Mouse (Mus musculus): ENCODE results near the gene Eif4g3. TPM values are rescaled to one million over a fixed set of nuclear protein-coding genes. Genes with fewer than 3 reads are reported as not detected.

Eif4g3 gene
- total and polyA plus RNA-seq, 3 experiments = 22.8 to 63.7 TPM; not detected in 1

- peak; percentile 88 for DNase-seq (ENCODE audit: low read depth, low spot score)
- Histone ChIP-seq H3K4me1 (ENCODE audit: control insufficient read depth in 1 of 2, insufficient read depth in 2 of 2, low read length in 2 of 2) (peaks cover 2 to 11% of the 10 kb centered on the region in 2 experiments; a peak in 2 of 4 replicates), H3K79me2 (ENCODE audit: control insufficient read depth, insufficient read depth, low read length, poor library complexity) (no peaks in the 10 kb centered on the region), H3K36me3 (ENCODE audit: control insufficient read depth in 1 of 2, insufficient read depth in 2 of 2, low read length in 2 of 2) (peaks cover 0 to 1% of the 10 kb centered on the region in 2 experiments; a peak in 2 of 4 replicates), H3K27ac (ENCODE audit: control insufficient read depth, low read depth, low read length) (peak overlapping the region; percentile 80), H3K9me3 (replicated peaks; ENCODE audit: insufficient read depth, low read length) (no peaks in the 10 kb centered on the region), H3K4me3 (ENCODE audit: control insufficient read depth in 1 of 2, insufficient read depth in 1 of 2, low read depth in 2 of 2, low read length in 2 of 2) (peak overlapping the region; percentile 34 to 48), H3K9ac (ENCODE audit: control insufficient read depth, low read depth, low read length, poor library complexity, severe bottlenecking) (peak overlapping the region; percentile 48), H3K27me3 (ENCODE audit: control insufficient read depth in 1 of 2, insufficient read depth in 2 of 2, low read length in 2 of 2) (no peaks in the 10 kb centered on the region)
- TF ChIP-seq MYB (IDR thresholded peaks at IDR 0.05; ENCODE audit: low read depth, low read length) (no peak), TCF12 (IDR thresholded peaks at IDR 0.05; ENCODE audit: low read depth, low read length) (0 out of 2 replicates have a peak, but pooled peaks have one; percentile 4), TAL1 (IDR thresholded peaks at IDR 0.05; ENCODE audit: low read length) (peak; percentile 41)
Measured at GRCm38 (mm10) chr4:137960757-137961156, 32.1 kb upstream of the Eif4g3 start.

GRCm38 (mm10) chr4:137962643-137963350, 30.0 kb upstream of the Eif4g3 start:
- H3K27ac ChIP-seq (ENCODE audit: control insufficient read depth, low read depth, low read length) = no peak overlapping the region
- no peak overlapping the region for H3K4me3 ChIP-seq (ENCODE audit: control insufficient read depth in 1 of 2, insufficient read depth in 1 of 2, low read depth in 2 of 2, low read length in 2 of 2)
- TF ChIP-seq BHLHE40 (IDR thresholded peaks at IDR 0.05; ENCODE audit: borderline replicate concordance, low read depth, low read length) (no peak), SIN3A (IDR thresholded peaks at IDR 0.05; ENCODE audit: low read length) (no peak)
- no peaks in the 10 kb centered on the region for H3K27me3 ChIP-seq (ENCODE audit: control insufficient read depth in 1 of 2, insufficient read depth in 2 of 2, low read length in 2 of 2)
- H3K36me3 ChIP-seq (ENCODE audit: control insufficient read depth in 1 of 2, insufficient read depth in 2 of 2, low read length in 2 of 2) = peaks cover 0 to 1% of the 10 kb centered on the region in 2 experiments; a peak in 1 of 4 replicates
- no peaks in the 10 kb centered on the region for H3K9me3 ChIP-seq (replicated peaks; ENCODE audit: insufficient read depth, low read length)
- no peaks in the 10 kb centered on the region for H3K79me2 ChIP-seq (ENCODE audit: control insufficient read depth, insufficient read depth, low read length, poor library complexity)
- peaks cover 2 to 8% of the 10 kb centered on the region in 2 experiments; a peak in 2 of 4 replicates for H3K4me1 ChIP-seq (ENCODE audit: control insufficient read depth in 1 of 2, insufficient read depth in 2 of 2, low read length in 2 of 2)
- no peak for DNase-seq (ENCODE audit: low read depth, low spot score)
- no peak overlapping the region for H3K9ac ChIP-seq (ENCODE audit: control insufficient read depth, low read depth, low read length, poor library complexity, severe bottlenecking)

GRCm38 (mm10) chr4:137963431-137963830, 29.4 kb upstream of the Eif4g3 start:
- Histone ChIP-seq H3K79me2 (ENCODE audit: control insufficient read depth, insufficient read depth, low read length, poor library complexity) (no peaks in the 10 kb centered on the region), H3K36me3 (ENCODE audit: control insufficient read depth in 1 of 2, insufficient read depth in 2 of 2, low read length in 2 of 2) (peaks cover 0 to 1% of the 10 kb centered on the region in 2 experiments; a peak in 1 of 4 replicates), H3K27ac (ENCODE audit: control insufficient read depth, low read depth, low read length) (no peak overlapping the region), H3K4me1 (ENCODE audit: control insufficient read depth in 1 of 2, insufficient read depth in 2 of 2, low read length in 2 of 2) (peaks cover 2 to 8% of the 10 kb centered on the region in 2 experiments; a peak in 2 of 4 replicates), H3K9ac (ENCODE audit: control insufficient read depth, low read depth, low read length, poor library complexity, severe bottlenecking) (no peak overlapping the region), H3K9me3 (replicated peaks; ENCODE audit: insufficient read depth, low read length) (no peaks in the 10 kb centered on the region), H3K27me3 (ENCODE audit: control insufficient read depth in 1 of 2, insufficient read depth in 2 of 2, low read length in 2 of 2) (no peaks in the 10 kb centered on the region), H3K4me3 (ENCODE audit: control insufficient read depth in 1 of 2, insufficient read depth in 1 of 2, low read depth in 2 of 2, low read length in 2 of 2) (no peak overlapping the region)
- DNase-seq (ENCODE audit: low read depth, low spot score) = no peak
- TF ChIP-seq MEF2A (IDR thresholded peaks at IDR 0.05; ENCODE audit: extremely low read depth, insufficient replicate concordance, low read depth, low read length, poor library complexity, severe bottlenecking) = no peak
- no peak for TF ChIP-seq GABPA (IDR thresholded peaks at IDR 0.05; ENCODE audit: low read depth, low read length)
- TF ChIP-seq MYB (IDR thresholded peaks at IDR 0.05; ENCODE audit: low read depth, low read length) = no peak
- no peak for TF ChIP-seq ZC3H11A (IDR thresholded peaks at IDR 0.05; ENCODE audit: low read depth, low read length)
- TF ChIP-seq ZKSCAN1 (IDR thresholded peaks at IDR 0.05; ENCODE audit: low read depth, low read length) = no peak
- no peak for TF ChIP-seq MXI1 (IDR thresholded peaks at IDR 0.05; ENCODE audit: low read depth, low read length)
- no peak for TF ChIP-seq MAX (IDR thresholded peaks at IDR 0.05; ENCODE audit: low read length)
- no peak for TF ChIP-seq EP300 (IDR thresholded peaks at IDR 0.05; ENCODE audit: low read depth in 1 of 2, low read length in 2 of 2)
- TF ChIP-seq MAFK (IDR thresholded peaks at IDR 0.05; ENCODE audit: borderline replicate concordance, low read depth, low read length) = no peak
- TF ChIP-seq SIN3A (IDR thresholded peaks at IDR 0.05; ENCODE audit: low read length) = no peak
- TF ChIP-seq CHD1 (IDR thresholded peaks at IDR 0.05; ENCODE audit: low read depth, low read length) = no peak
- no peak for TF ChIP-seq E2F4 (IDR thresholded peaks at IDR 0.05; ENCODE audit: borderline replicate concordance, low read depth, low read length)
- no peak for TF ChIP-seq GATA1 (IDR thresholded peaks at IDR 0.05; ENCODE audit: low read depth, low read length)
- no peak for TF ChIP-seq UBTF (IDR thresholded peaks at IDR 0.05; ENCODE audit: borderline replicate concordance, insufficient read depth, low read depth, low read length)
- no peak for TF ChIP-seq POLR2AphosphoS5 (IDR thresholded peaks at IDR 0.05; ENCODE audit: borderline replicate concordance, low read depth, low read length)
- no peak for TF ChIP-seq ZMIZ1 (IDR thresholded peaks at IDR 0.05; ENCODE audit: low read depth, low read length)
- no peak for TF ChIP-seq TCF12 (IDR thresholded peaks at IDR 0.05; ENCODE audit: low read depth, low read length)
- no peak for TF ChIP-seq RCOR1 (IDR thresholded peaks at IDR 0.05; ENCODE audit: low read depth, low read length)
- no peak for TF ChIP-seq USF2 (IDR thresholded peaks at IDR 0.05; ENCODE audit: borderline replicate concordance in 1 of 2, insufficient read depth in 1 of 2, low read depth in 1 of 2, low read length in 2 of 2)
- no peak for TF ChIP-seq CTCF (IDR thresholded peaks at IDR 0.05 in 2 of 3, conservative IDR thresholded peaks at IDR 0.05 in 1 of 3; ENCODE audit: control insufficient read depth in 1 of 3, insufficient read depth in 1 of 3, low read depth in 2 of 3, low read length in 3 of 3, poor library complexity in 1 of 3, severe bottlenecking in 1 of 3)
